Mouse (Mus musculus): ENCODE results near the gene Cmklr1. TPM values are rescaled to one million over a fixed set of nuclear protein-coding genes. Genes with fewer than 3 reads are reported as not detected.

The Cmklr1 gene
- total and polyA plus RNA-seq, 2 experiments from 2014 or later, result 1.1 to 2.7 TPM

DNA sequence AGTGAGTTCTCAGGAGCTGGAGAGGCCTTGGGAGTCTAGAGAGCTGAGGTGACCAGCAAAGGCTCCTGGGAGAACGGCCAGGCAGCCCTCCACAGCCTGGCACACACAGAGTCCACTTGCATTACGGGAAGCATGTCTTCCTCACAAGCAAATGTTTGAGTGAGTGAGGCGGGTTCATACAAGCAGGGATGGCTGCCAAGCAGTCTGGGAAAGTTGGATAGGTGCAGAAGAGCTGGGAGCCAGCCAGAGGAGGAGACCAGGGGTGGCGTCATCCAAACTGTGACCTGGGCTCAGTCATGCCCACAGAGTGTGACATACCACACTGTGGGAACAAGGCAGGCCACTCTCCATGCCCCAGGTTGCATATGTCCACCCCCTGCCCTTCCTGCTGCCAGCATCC, 25.2 kb downstream of the Cmklr1 start:
- WGBS, result 81% methylated on average over 4 of the region's 4 CpGs
- DNase-seq (ENCODE audit: low spot score), result no peak
- no peaks in the 10 kb centered on the region for H3K27me3 ChIP-seq (ENCODE audit: insufficient read depth, low read length)
- no peak for TF ChIP-seq CTCF (IDR thresholded peaks at IDR 0.05)
- no peak overlapping the region for H3K4me2 ChIP-seq (ENCODE audit: low read depth, low read length, poor library complexity, severe bottlenecking)
- no peaks in the 10 kb centered on the region for H3K9me3 ChIP-seq (ENCODE audit: low read length)
- ATAC-seq (ENCODE audit: low FRiP score), result no peak
- H3K4me1 ChIP-seq (ENCODE audit: insufficient read depth, low read length), result no peaks in the 10 kb centered on the region
- no peak overlapping the region for H3K27ac ChIP-seq (ENCODE audit: low read depth, low read length)
- H3K9ac ChIP-seq (replicated peaks; ENCODE audit: low read length, poor library complexity, severe bottlenecking), result no peak overlapping the region
- no peak overlapping the region for H3K4me3 ChIP-seq (ENCODE audit: low read depth, low read length)
- H3K36me3 ChIP-seq (ENCODE audit: insufficient read depth, low read length), result no peaks in the 10 kb centered on the region

DNA sequence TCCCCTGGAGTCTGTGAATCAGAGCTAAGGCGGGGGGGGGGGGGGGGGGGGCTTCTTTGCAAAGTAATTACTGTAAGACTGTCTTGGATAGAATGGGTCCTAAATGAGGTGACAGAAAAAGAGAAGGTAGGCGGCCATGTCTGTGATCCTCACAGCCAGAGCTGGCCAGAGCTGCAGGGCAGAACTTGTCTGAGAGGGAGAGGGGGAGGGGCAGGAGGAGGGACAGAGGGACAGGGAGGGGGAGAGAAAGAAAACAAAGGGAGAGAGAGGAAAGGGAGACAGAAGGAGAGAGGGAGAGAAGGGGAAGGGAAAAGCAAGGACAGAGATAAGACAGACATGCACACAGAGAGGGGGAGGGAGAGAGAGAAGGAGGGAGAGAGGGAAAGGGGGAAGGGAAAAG, 27.2 kb downstream of the Cmklr1 start:
- H3K4me3 ChIP-seq (ENCODE audit: low read depth, low read length), result no peak overlapping the region
- no peaks in the 10 kb centered on the region for H3K36me3 ChIP-seq (ENCODE audit: insufficient read depth, low read length)
- no peak overlapping the region for H3K4me2 ChIP-seq (ENCODE audit: low read depth, low read length, poor library complexity, severe bottlenecking)
- H3K9me3 ChIP-seq (ENCODE audit: low read length), result no peaks in the 10 kb centered on the region
- TF ChIP-seq CTCF (IDR thresholded peaks at IDR 0.05), result no peak
- DNase-seq (ENCODE audit: low spot score), result no peak
- no peak overlapping the region for H3K27ac ChIP-seq (ENCODE audit: low read depth, low read length)
- WGBS, result 13% methylated on average over 2 of the region's 2 CpGs
- H3K27me3 ChIP-seq (ENCODE audit: insufficient read depth, low read length), result no peaks in the 10 kb centered on the region
- H3K4me1 ChIP-seq (ENCODE audit: insufficient read depth, low read length), result no peaks in the 10 kb centered on the region
- ATAC-seq (ENCODE audit: low FRiP score), result no peak
- H3K9ac ChIP-seq (replicated peaks; ENCODE audit: low read length, poor library complexity, severe bottlenecking), result no peak overlapping the region

DNA sequence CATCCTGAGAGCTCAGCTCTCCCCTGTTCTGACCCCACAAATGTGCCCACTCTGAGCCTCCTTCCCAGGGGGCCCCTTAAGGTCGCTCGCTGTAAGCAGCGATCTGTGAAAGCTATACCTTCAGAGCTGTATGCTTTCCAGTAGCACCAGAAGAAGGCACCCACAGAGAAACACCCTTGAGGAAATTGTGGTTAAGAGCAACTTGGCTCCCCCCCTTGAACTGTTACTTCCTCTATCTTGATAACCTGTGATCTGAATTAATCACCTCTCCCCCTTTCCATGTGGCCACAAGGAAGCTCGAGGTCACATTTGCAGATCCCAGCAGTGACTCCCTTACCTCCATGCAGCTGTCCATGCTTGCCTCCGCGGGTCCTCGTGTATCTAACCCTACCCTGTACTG, 29.2 kb downstream of the Cmklr1 start:
- Histone ChIP-seq H3K36me3 (ENCODE audit: insufficient read depth, low read length) (no peaks in the 10 kb centered on the region), H3K27me3 (ENCODE audit: insufficient read depth, low read length) (no peaks in the 10 kb centered on the region), H3K9me3 (ENCODE audit: low read length) (no peaks in the 10 kb centered on the region), H3K4me3 (ENCODE audit: low read depth, low read length) (no peak overlapping the region), H3K4me1 (ENCODE audit: insufficient read depth, low read length) (no peaks in the 10 kb centered on the region), H3K9ac (replicated peaks; ENCODE audit: low read length, poor library complexity, severe bottlenecking) (no peak overlapping the region), H3K4me2 (ENCODE audit: low read depth, low read length, poor library complexity, severe bottlenecking) (no peak overlapping the region), H3K27ac (ENCODE audit: low read depth, low read length) (no peak overlapping the region)
- ATAC-seq (ENCODE audit: low FRiP score), result no peak
- WGBS, result 86% methylated on average over 7 of the region's 7 CpGs
- no peak for TF ChIP-seq CTCF (IDR thresholded peaks at IDR 0.05)
- no peak for DNase-seq (ENCODE audit: low spot score)

DNA sequence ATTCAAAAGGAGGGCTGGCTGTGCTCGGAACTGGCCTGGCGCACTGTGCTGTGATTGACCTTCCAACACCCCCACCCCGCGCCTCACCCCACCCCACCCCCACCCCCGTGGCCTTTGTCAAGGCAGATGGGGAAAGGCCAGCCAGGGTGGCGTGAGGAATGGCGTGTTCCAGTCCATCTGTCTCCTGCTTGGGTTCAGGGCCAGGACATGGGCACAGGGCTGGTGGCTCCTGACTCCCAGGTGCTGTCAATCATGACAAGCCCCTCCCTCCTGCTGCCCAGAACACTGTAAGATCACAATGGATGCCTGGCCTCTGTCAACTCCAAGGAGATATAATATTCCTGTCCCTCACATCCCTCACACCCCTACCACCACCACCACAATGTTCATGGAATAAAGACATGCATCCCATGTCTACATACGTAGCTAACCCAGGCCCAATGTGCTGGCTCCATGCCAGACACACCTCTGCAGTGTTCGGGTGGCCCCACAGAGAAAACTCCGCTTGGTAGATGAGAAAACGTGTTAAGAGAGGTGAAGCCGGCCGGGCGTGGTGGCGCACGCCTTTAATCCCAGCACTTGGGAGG, 30.0 kb downstream of the Cmklr1 start:
- Histone ChIP-seq H3K36me3 (ENCODE audit: insufficient read depth, low read length) (no peaks in the 10 kb centered on the region), H3K4me2 (ENCODE audit: low read depth, low read length, poor library complexity, severe bottlenecking) (no peak overlapping the region), H3K4me1 (ENCODE audit: insufficient read depth, low read length) (no peaks in the 10 kb centered on the region), H3K4me3 (ENCODE audit: low read depth, low read length) (no peak overlapping the region), H3K27me3 (ENCODE audit: insufficient read depth, low read length) (no peaks in the 10 kb centered on the region), H3K9me3 (ENCODE audit: low read length) (no peaks in the 10 kb centered on the region), H3K27ac (ENCODE audit: low read depth, low read length) (no peak overlapping the region), H3K9ac (replicated peaks; ENCODE audit: low read length, poor library complexity, severe bottlenecking) (no peak overlapping the region)
- WGBS, result 78% methylated on average over 16 of the region's 16 CpGs
- DNase-seq (ENCODE audit: low spot score) (no peak), ATAC-seq (ENCODE audit: low FRiP score) (no peak)
- TF ChIP-seq CTCF (IDR thresholded peaks at IDR 0.05), result no peak

DNA sequence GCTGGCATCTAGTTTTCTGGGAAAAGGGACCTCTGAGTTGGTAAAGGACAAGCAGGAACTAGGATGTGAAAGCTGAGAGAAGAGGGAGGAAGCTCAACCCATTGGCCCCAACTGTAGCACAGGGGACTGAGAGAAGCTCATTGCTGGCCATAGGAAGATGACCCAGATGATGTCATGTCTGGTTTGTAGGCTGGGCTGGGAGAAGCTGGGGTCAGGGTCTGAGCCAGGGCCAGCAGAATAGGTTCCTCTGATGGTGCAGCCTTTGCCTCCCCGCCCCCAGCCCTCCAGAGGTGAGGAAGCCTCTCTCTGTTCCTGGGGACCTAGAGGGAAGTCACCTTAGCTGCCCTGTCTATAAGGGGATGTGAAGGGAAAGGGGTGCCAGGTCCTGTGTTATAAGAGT, 31.1 kb downstream of the Cmklr1 start:
- H3K27ac ChIP-seq (ENCODE audit: low read depth, low read length), result no peak overlapping the region
- WGBS, result 76% methylated on average over 1 of the region's 1 CpGs
- H3K9me3 ChIP-seq (ENCODE audit: low read length), result no peaks in the 10 kb centered on the region
- H3K36me3 ChIP-seq (ENCODE audit: insufficient read depth, low read length), result no peaks in the 10 kb centered on the region
- H3K4me1 ChIP-seq (ENCODE audit: insufficient read depth, low read length), result no peaks in the 10 kb centered on the region
- no peak for ATAC-seq (ENCODE audit: low FRiP score)
- no peak for TF ChIP-seq CTCF (IDR thresholded peaks at IDR 0.05)
- H3K4me3 ChIP-seq (ENCODE audit: low read depth, low read length), result no peak overlapping the region
- H3K9ac ChIP-seq (replicated peaks; ENCODE audit: low read length, poor library complexity, severe bottlenecking), result no peak overlapping the region
- H3K4me2 ChIP-seq (ENCODE audit: low read depth, low read length, poor library complexity, severe bottlenecking), result no peak overlapping the region
- no peak for DNase-seq (ENCODE audit: low spot score)
- H3K27me3 ChIP-seq (ENCODE audit: insufficient read depth, low read length), result no peaks in the 10 kb centered on the region

DNA sequence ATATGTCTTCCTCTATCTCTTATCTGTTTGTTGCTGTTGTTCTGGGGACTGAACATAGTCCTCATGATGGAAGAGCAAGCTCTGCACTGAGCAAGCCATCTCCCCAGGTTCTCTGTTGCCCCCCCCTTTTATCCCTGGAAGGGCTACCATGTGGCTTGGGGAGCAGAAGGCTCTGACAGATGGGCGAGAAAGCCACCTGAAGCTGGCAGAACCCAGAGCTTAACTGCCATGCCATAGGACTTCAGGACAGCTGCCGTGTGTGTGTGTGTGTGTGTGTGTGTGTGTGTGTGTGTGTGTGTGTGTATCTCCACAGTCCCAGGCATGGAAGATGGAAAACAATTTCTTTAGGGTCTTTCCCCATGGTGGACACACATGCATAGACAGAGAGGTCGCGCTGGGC, 31.5 kb downstream of the Cmklr1 start:
- no peak overlapping the region for H3K4me2 ChIP-seq (ENCODE audit: low read depth, low read length, poor library complexity, severe bottlenecking)
- no peak overlapping the region for H3K4me3 ChIP-seq (ENCODE audit: low read depth, low read length)
- WGBS, result 96% methylated on average over 4 of the region's 4 CpGs
- H3K27ac ChIP-seq (ENCODE audit: low read depth, low read length), result no peak overlapping the region
- no peaks in the 10 kb centered on the region for H3K27me3 ChIP-seq (ENCODE audit: insufficient read depth, low read length)
- H3K9ac ChIP-seq (replicated peaks; ENCODE audit: low read length, poor library complexity, severe bottlenecking), result no peak overlapping the region
- no peak for ATAC-seq (ENCODE audit: low FRiP score)
- no peaks in the 10 kb centered on the region for H3K9me3 ChIP-seq (ENCODE audit: low read length)
- DNase-seq (ENCODE audit: low spot score), result no peak
- no peaks in the 10 kb centered on the region for H3K4me1 ChIP-seq (ENCODE audit: insufficient read depth, low read length)
- no peaks in the 10 kb centered on the region for H3K36me3 ChIP-seq (ENCODE audit: insufficient read depth, low read length)
- TF ChIP-seq CTCF (IDR thresholded peaks at IDR 0.05), result no peak
